Mouse (Mus musculus) kidney, postnatal 4 days (tissue): Measurements from ENCODE around the gene R3hcc1l.

ENCODE experiments used
- DNase-seq, 2 experiments: peaks; one replicate each; pipeline ENCODE4 v3.0.0; 2021; ENCODE audit warnings: mixed read lengths in 2 of 2

Gene R3hcc1l

GRCm38 (mm10) chr19:42558701-42559100 lies 40.1 kb downstream of the R3hcc1l start:
- DNase-seq = no peak

DNA sequence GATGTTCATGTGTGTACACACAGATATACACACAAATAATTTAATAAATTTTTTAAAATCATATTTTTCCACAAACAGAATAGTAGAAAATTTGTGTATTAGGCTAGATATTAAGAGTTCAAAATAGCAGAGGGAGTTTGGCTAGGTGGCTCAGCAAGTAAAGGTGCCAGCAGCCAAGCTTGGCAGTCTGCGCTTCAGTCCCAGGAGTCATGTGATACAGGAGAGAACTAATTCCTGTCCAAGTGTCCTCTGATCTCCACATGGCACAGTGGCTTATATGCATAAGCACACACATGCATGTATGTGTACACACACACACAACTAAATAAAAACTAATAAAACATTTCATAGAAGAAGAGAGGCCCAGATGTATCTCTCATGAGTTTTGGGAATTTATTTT lies 43.4 kb downstream of the R3hcc1l start:
- no peak for DNase-seq

DNA sequence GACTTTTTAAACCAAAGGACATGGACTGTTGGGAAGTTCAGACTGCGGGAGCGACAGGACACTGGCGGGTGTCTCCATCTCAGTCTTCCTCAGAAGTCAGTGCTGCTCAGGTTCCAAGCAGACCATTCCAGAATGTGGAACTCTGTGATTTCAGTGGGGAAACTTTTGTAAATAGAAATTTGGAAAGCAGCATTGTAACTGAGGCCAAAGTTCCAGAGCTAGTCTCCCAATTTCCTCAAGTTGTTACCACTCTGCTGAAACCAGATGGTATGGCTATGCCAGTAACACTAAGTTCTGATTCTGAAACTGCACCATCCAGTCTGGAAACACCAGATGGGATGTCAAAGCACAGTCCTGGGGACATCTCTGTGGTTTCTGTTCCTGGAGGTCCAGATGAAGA lies 44.4 kb downstream of the R3hcc1l start:
- no peak for DNase-seq

DNA sequence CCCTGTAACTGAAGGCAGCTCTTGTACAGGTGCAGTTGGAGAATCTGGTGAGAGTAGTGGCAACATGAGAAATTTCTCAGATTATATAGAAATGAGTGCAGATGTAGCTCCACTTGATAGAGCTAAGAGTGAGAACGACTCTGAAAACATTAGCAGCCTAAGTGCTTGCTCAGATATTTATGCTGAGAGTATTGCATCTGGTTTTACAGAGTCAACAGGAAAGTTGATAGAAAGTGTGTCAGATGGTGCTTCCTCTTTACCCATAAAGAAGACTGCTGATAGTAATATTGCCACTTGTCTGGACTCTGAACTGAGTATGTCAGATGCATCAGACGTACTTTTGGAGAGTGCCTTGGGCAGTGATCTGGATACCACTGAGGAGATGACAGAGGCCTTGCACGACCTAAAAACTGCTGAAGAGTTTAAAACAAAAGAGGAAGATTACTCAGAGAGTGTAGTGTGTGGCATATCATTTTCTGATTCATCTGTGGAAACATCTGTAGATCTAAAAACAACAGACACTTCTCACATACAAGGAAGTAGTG lies 45.2 kb downstream of the R3hcc1l start:
- DNase-seq = no peak

GRCm38 (mm10) chr19:42566283-42567019 lies 47.9 kb downstream of the R3hcc1l start:
- DNase-seq = no peak

- no peak for DNase-seq
Measured at GRCm38 (mm10) chr19:42567020-42567419, 48.5 kb downstream of the R3hcc1l start.

DNA sequence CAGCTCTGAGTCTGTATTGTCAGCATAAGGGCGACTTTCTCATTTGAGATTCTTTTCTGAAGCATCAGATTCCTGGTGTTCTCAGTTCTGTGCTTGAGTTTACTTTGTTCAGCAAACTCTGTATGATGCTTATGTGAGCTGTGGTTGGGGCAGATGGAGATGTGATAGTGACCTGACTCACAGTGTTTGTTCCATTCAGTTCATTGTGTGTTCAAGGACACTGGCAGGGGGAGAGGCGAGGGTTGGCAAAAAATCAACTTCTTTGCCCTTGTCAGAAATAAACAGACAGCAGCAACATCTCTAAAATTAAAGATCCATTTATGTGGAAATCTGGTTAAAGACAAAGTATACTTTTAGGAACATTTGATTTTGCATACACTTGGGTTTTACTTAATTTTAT lies 50.5 kb downstream of the R3hcc1l start:
- no peak for DNase-seq

DNA sequence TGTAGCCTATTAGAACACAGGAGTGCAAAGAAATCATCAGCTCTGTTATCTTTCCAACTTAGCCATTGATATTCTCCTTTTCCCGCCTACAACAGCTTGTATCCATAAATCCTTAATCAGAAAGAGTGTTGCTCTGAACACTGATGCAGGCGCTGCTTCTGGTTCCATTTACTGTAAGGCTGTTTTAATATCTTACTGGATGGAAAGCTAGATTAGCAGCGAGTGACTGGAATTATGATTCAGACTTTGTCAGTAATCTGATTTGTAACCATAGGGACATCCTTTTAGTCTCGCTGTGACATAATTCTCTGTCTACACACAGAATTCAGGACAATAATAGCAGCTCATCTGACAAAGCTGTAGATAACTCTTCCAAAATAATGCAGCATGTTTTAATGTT lies 52.7 kb downstream of the R3hcc1l start:
- DNase-seq = no peak

- no peak for DNase-seq
Measured at GRCm38 (mm10) chr19:42575317-42575716, 56.8 kb downstream of the R3hcc1l start.

DNA sequence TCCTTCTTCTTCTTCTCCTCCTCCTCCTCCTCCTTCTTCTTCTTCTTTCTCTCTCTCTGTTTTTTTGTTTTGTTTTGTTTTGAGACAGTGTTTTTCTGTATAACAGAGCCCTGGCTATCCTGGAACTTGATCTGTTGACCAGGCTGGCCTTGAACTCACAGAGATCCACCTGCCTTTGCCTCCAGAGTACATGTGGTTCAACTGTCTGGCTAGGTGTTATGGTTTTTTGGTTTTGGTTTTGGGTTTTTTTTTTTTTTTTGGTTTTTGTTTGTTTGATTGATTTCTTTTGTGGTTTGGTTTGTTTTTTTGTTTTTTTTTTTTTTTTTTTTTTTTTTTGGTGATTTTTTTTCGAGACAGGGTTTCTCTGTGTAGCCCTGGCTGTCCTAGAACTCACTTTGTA lies 58.3 kb downstream of the R3hcc1l start:
- DNase-seq = no peak

- no peak for DNase-seq
Measured at GRCm38 (mm10) chr19:42578631-42579030, 60.1 kb downstream of the R3hcc1l start.

- DNase-seq = no peak
Measured at GRCm38 (mm10) chr19:42580701-42581100, 62.1 kb downstream of the R3hcc1l start.

- no peak for DNase-seq
Measured at GRCm38 (mm10) chr19:42582811-42583370, 64.3 kb downstream of the R3hcc1l start.

GRCm38 (mm10) chr19:42583677-42584076 lies 65.1 kb downstream of the R3hcc1l start:
- no peak for DNase-seq

DNA sequence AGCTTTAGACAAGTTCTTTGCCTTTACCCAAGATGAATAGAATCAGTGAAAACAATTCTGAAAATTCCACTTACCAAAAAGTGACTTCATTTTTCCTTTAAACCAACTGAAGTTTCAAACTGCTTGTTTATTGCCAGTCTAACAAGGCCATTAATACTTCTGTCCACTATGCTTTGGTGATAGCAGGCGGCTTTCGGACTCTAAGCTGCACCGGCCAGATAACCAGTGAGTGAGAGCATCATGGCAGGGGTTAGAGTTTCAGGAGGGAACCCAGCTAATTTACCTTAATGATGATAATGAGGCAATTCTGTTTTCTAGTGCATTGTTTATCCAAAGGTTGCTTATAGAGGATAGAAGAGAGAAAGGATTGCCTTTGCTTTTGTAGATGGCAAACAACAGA lies 65.6 kb downstream of the R3hcc1l start:
- DNase-seq = no peak

- no peak for DNase-seq
Measured at GRCm38 (mm10) chr19:42587704-42588103, 69.1 kb downstream of the R3hcc1l start.

- DNase-seq = no peak
Measured at GRCm38 (mm10) chr19:42589246-42589645, 70.7 kb downstream of the R3hcc1l start.

- DNase-seq = no peak
Measured at GRCm38 (mm10) chr19:42591534-42591933, 73.0 kb downstream of the R3hcc1l start.

GRCm38 (mm10) chr19:42593456-42593855 lies 74.9 kb downstream of the R3hcc1l start:
- no peak for DNase-seq

GRCm38 (mm10) chr19:42595066-42595465 lies 76.5 kb downstream of the R3hcc1l start:
- no peak for DNase-seq

DNA sequence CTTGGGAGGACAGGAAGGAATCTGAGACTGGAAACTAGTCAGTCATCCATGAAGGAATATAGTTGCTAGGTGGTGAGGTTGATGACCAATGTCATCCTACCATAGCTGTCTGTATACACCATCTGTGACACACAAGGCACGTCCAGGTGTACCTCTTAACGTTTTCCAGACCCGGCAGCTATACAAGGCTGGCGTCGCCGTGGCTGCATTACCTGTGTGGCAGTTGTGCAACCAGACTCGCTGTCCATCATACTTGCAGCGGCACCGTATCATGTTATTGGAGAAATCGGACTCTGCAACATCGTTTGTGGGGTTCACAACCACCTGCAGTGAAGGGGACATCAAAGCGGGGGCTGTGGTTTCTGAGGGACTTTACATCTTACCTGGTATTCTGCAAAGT lies 78.7 kb downstream of the R3hcc1l start:
- no peak for DNase-seq

DNA sequence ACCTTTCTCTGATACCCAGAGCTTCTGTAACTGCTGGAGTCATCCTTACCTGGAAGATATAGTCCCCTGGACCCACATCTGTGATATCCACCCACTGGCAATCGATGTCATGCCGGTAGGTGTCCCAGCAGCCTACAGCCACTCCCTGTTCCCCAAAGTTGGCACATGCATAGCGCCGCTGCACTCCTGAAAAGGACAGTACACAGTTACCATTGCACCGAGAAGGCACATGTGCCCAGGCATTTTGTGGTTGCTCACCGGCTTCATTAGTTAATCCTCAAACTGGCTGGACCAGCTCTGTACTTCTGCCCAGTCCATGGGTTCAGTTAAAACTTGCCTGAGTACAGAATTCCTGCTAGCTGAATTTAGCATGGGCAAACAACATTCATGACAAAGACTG lies 79.3 kb downstream of the R3hcc1l start:
- no peak for DNase-seq

DNA sequence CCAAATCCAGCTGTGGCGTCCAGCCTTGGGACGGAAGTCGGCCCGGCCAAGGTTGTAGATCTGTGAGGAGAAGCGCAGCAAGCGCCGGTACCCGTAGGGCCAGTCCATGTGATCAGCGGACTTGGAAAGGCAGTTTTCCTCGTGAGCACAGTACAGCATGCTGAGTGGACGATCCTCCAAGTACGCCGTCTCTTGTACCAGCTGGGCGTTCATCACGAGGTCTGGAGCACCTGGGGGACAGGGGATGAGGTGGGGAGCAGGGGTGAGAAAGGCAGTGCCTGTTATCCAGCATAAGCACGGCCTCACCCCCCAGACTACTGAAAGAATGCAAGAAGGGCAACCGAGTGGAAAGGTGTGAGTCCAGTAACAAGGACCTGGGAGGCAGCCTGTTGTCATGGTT lies 81.3 kb downstream of the R3hcc1l start:
- DNase-seq = peak; percentile 23 to 27

GRCm38 (mm10) chr19:42600591-42600990 lies 82.0 kb downstream of the R3hcc1l start:
- DNase-seq = no peak

- no peak for DNase-seq
Measured at GRCm38 (mm10) chr19:42601445-42601844, 82.9 kb downstream of the R3hcc1l start.
